Mouse (Mus musculus): ENCODE measurements at regions not wholly inside any gene's neighbourhood (a gene's known extent, or its start where the extent isn't known, plus 50 kb on each side); places are given as distances from the start of the nearest gene placed in this dataset.

- DNase-seq, result no peak
Measured at GRCm38 (mm10) chr15:36666566-36666965, 341.0 kb downstream of the Zfp706 start.

- DNase-seq, result no peak
Measured at GRCm38 (mm10) chr15:36664391-36664790, 343.2 kb downstream of the Zfp706 start.

GRCm38 (mm10) chr15:36660986-36661385 lies 346.6 kb downstream of the Zfp706 start:
- peak; percentile 57 for DNase-seq
